Mouse (Mus musculus): ENCODE data around the gene Cox16. TPM values are rescaled to one million over a fixed set of nuclear protein-coding genes. Genes with fewer than 3 reads are reported as not detected.
"Not testable (repeated sequence)": the region's sequence is repeated elsewhere in the genome, so short reads cannot be mapped to it uniquely, and the experiment has no call there.

Gene Cox16
- polyA plus RNA-seq (2015; fragmentation: Nextera tagmentation; extraction: Ambion mirVana): 113 and 124 TPM in 2 replicates

DNA sequence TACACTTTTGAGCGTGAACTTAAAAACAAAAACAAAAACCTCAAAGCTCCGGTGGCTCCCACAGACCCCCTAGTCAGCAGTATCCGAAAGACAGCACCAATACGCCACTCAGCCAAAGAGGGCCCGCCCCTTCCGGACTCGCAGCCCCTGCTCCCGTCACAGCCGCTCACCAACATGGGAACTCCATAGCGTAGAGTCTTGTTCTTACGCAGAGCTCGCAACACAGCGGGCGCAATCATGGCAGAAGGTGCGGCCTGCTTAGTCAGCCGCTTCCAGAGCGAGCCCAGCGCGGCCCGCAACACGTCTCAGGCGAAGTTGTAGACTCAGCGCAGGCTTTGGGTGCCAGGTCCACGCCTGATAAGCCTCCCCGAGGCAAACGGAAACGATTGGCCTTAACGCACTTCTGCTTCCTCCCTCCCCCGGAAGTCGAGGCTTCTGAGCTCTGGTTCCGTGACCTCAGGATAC is at the start of gene Cox16:
TSS of gene Cox16 (minus strand) at position 401 of the 465 bp plus-strand sequence.
- H3K4me1 ChIP-seq (ENCODE audit: insufficient read depth, low read length): peaks cover 3% of the 10 kb centered on the region; the same call in 1 of the 2 replicates
- H3K27me3 ChIP-seq (ENCODE audit: insufficient read depth, low read length): no peaks in the 10 kb centered on the region
- 0% methylated on average over 31 of the region's 31 CpGs for WGBS
- peak within 1 kb of the TSS; percentile 97 for H3K27ac ChIP-seq (ENCODE audit: low read length)
- H3K9ac ChIP-seq (replicated peaks; ENCODE audit: low read length): peak within 1 kb of the TSS; percentile 86
- no peaks in the 10 kb centered on the region for H3K36me3 ChIP-seq (ENCODE audit: insufficient read depth, low read length)
- H3K9me3 ChIP-seq (ENCODE audit: low read length): no peaks in the 10 kb centered on the region
- H3K4me2 ChIP-seq (replicated peaks; ENCODE audit: low read depth, low read length): peak within 1 kb of the TSS; percentile 68
- peak within 1 kb of the TSS; percentile 88 for H3K4me3 ChIP-seq (ENCODE audit: low read length)
- ATAC-seq (ENCODE audit: low FRiP score, low TSS enrichment): peak; percentile 99

DNA sequence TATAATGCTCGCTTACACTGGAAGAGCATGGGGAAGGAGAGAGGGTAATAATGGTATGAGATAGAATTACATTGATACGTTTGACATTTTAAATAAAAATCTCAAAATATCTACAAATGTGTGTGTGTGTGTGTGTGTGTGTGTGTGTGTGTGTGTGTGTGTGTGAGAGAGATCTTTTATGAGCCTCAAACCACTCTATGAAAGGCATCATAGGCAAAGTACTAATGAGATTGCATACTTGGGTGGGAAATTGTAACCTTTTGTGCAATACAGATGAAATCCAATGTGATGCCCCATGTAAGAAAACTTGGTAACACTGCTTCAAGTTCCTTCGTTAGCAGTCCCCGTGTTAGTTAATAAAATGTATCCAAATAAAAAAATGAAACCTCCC is 48.1 kb upstream of the Cox16 start:
- peak overlapping the region; percentile 59 for H3K4me2 ChIP-seq (replicated peaks; ENCODE audit: low read depth, low read length)
- H3K27ac ChIP-seq (ENCODE audit: low read length): peak overlapping the region; percentile 87
- no peaks in the 10 kb centered on the region for H3K9me3 ChIP-seq (ENCODE audit: low read length)
- H3K36me3 ChIP-seq (ENCODE audit: insufficient read depth, low read length): no peaks in the 10 kb centered on the region
- no peak for ATAC-seq (ENCODE audit: low FRiP score, low TSS enrichment)
- H3K4me1 ChIP-seq (ENCODE audit: insufficient read depth, low read length): peaks cover 3% of the 10 kb centered on the region; the same call in 1 of the 2 replicates
- H3K27me3 ChIP-seq (ENCODE audit: insufficient read depth, low read length): no peaks in the 10 kb centered on the region
- peak overlapping the region; percentile 86 for H3K9ac ChIP-seq (replicated peaks; ENCODE audit: low read length)
- H3K4me3 ChIP-seq (ENCODE audit: low read length): peak overlapping the region; percentile 95
- WGBS: 36% methylated on average over 4 of the region's 4 CpGs

DNA sequence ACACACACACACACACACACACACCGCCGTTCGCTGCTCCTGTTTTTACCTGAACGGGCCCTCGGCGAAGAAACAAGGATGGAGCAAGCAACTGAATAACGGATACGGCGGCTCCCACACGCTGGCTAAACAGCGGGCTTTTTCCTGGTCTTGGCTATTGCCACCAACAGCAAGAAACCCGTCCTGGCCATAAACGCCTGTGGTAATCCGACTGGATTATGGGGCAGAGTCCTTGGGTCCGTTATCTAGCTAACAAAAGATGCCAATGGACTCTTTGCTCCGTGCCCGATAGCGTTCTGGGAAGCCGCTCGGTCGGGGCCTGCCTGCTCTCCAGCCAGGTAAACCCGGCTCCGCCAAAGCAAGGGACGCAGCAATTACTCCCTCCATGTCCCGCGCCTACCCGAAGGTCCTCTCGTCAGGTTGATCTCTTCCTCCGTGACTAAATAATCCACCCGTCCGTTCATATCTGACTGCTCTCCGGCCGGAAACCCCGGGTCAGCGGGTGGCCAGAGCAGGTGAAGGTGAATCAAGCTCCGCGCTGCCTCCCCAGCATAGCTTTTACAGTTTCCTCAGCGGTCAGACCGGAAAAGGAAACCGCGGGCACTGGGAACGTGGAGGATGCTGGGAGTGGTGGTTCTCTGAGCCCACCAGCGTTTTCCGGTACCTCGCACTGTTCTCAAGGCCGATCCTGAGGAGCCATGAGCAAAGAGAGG is 47.5 kb upstream of the Cox16 start, which contains the start of the genes Gm20498 and Synj2bp:
TSS of gene Gm20498 (minus strand) at position 590 of the 713 bp plus-strand sequence.
TSS of gene Synj2bp (minus strand) at position 596 of the 713 bp plus-strand sequence.
- peak within 1 kb of the TSS; percentile 86 for H3K9ac ChIP-seq (replicated peaks; ENCODE audit: low read length)
- H3K4me1 ChIP-seq (ENCODE audit: insufficient read depth, low read length): peaks cover 3% of the 10 kb centered on the region; the same call in 1 of the 2 replicates
- no peaks in the 10 kb centered on the region for H3K27me3 ChIP-seq (ENCODE audit: insufficient read depth, low read length)
- peak; percentile 97 for ATAC-seq (ENCODE audit: low FRiP score, low TSS enrichment)
- peak within 1 kb of the TSS; percentile 95 for H3K4me3 ChIP-seq (ENCODE audit: low read length)
- H3K36me3 ChIP-seq (ENCODE audit: insufficient read depth, low read length): no peaks in the 10 kb centered on the region
- peak within 1 kb of the TSS; percentile 87 for H3K27ac ChIP-seq (ENCODE audit: low read length)
- under 1% methylated on average over 46 of the region's 46 CpGs for WGBS
- no peaks in the 10 kb centered on the region for H3K9me3 ChIP-seq (ENCODE audit: low read length)
- H3K4me2 ChIP-seq (replicated peaks; ENCODE audit: low read depth, low read length): peak within 1 kb of the TSS; percentile 59

DNA sequence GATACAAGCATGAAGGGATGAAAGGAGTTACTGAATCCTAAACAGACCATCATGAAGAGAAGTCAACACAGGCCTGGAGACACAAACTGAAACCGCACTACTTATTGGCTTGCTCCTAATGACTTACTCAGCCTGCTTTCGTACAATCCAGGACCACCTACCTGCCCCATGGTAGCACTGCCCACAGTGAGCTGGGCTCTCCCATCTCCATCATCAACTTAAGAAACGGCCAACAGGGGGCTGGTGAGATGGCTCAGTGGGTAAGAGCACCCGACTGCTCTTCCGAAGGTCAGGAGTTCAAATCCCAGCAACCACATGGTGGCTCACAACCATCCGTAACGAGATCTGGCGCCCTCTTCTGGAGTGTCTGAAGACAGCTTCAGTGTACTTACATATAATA is 45.7 kb upstream of the Cox16 start:
- not testable (repeated sequence) for H3K4me1 ChIP-seq (ENCODE audit: insufficient read depth, low read length); H3K4me3 ChIP-seq (ENCODE audit: low read length); H3K27me3 ChIP-seq (ENCODE audit: insufficient read depth, low read length); ATAC-seq (ENCODE audit: low FRiP score, low TSS enrichment); H3K27ac ChIP-seq (ENCODE audit: low read length); H3K4me2 ChIP-seq (replicated peaks; ENCODE audit: low read depth, low read length); H3K9ac ChIP-seq (replicated peaks; ENCODE audit: low read length); H3K9me3 ChIP-seq (ENCODE audit: low read length); H3K36me3 ChIP-seq (ENCODE audit: insufficient read depth, low read length)
- 84% methylated on average over 5 of the region's 8 CpGs for WGBS

DNA sequence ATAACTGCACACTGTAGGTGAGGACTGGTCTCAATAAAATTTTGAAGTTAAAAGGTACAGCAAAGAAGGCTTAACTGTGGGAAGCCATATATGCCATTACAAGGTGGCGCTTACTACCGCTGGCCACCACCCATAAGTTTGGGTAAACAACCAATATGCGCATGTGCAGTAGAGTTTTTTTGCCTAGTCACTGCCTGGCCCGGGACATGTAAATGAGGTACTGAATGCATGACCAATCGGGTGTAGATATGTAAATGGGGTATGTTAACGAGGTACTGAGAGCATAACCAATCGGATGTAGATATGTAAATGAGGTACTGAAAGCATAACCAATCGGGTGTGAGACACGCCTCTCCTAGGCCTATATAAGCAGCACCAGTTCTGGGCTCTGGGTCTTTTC is 12.0 kb upstream of the Cox16 start:
- not testable (repeated sequence) for H3K4me3 ChIP-seq (ENCODE audit: low read length); H3K9me3 ChIP-seq (ENCODE audit: low read length); H3K36me3 ChIP-seq (ENCODE audit: insufficient read depth, low read length); H3K4me1 ChIP-seq (ENCODE audit: insufficient read depth, low read length); H3K27ac ChIP-seq (ENCODE audit: low read length); H3K9ac ChIP-seq (replicated peaks; ENCODE audit: low read length); H3K4me2 ChIP-seq (replicated peaks; ENCODE audit: low read depth, low read length); H3K27me3 ChIP-seq (ENCODE audit: insufficient read depth, low read length); ATAC-seq (ENCODE audit: low FRiP score, low TSS enrichment)
- WGBS: 95% methylated on average over 9 of the region's 9 CpGs

DNA sequence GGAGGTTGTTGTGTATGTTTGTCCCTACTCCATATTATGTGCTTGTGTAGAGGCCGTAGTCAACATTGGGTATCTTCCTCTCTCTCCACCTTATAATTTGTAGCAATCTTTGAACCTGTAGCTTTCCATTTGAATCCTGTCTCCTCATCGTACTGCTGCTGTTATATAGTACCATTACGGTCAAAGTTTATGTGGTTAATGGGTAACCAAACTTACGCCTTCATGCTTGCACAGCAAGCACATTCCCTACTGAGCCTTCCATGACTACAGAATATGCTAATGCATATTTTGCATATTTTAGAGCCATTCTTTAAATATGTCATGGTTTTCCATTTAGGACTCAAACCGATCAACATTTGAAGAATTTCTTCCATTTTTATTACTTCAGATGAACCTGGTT is 5.6 kb upstream of the Cox16 start:
- no peak for ATAC-seq (ENCODE audit: low FRiP score, low TSS enrichment)
- no peak overlapping the region for H3K9ac ChIP-seq (replicated peaks; ENCODE audit: low read length)
- H3K4me1 ChIP-seq (ENCODE audit: insufficient read depth, low read length): no peaks in the 10 kb centered on the region
- no peak overlapping the region for H3K4me2 ChIP-seq (replicated peaks; ENCODE audit: low read depth, low read length)
- no peaks in the 10 kb centered on the region for H3K9me3 ChIP-seq (ENCODE audit: low read length)
- no peaks in the 10 kb centered on the region for H3K36me3 ChIP-seq (ENCODE audit: insufficient read depth, low read length)
- H3K4me3 ChIP-seq (ENCODE audit: low read length): no peak overlapping the region
- H3K27ac ChIP-seq (ENCODE audit: low read length): no peak overlapping the region
- no peaks in the 10 kb centered on the region for H3K27me3 ChIP-seq (ENCODE audit: insufficient read depth, low read length)
- whole genome bisulfite sequencing: 83% methylated on average over 5 of the region's 5 CpGs

DNA sequence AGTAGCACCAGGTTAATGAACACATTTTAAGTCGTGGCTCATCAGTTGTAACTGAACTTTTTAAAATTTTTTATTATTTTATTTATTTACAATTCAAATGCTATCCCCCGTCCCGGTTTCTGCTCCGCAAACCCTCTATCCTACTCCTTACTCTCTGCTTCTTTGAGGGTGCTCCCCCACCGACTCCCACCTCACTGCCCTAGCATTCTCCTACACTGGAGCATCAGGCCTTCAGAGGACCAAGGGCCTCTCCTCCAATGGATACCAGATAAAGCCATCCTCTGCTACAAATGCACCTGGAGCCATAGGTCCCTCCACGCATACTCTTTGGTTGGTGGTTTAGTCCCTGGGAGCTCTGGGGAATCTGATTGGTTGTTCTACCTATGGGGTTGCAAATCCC is 384 bp upstream of the Cox16 start:
- Histone ChIP-seq H3K4me2 (replicated peaks; ENCODE audit: low read depth, low read length) (peak overlapping the region; percentile 68), H3K9me3 (ENCODE audit: low read length) (no peaks in the 10 kb centered on the region), H3K9ac (replicated peaks; ENCODE audit: low read length) (peak overlapping the region; percentile 86; the same call in 1 of the 2 replicates), H3K27me3 (ENCODE audit: insufficient read depth, low read length) (no peaks in the 10 kb centered on the region), H3K36me3 (ENCODE audit: insufficient read depth, low read length) (no peaks in the 10 kb centered on the region), H3K4me3 (ENCODE audit: low read length) (peak overlapping the region; percentile 88), H3K27ac (ENCODE audit: low read length) (peak overlapping the region; percentile 97; the same call in 1 of the 2 replicates), H3K4me1 (ENCODE audit: insufficient read depth, low read length) (peaks cover 3% of the 10 kb centered on the region; the same call in 1 of the 2 replicates)
- ATAC-seq (ENCODE audit: low FRiP score, low TSS enrichment): peak; percentile 32; the same call in 1 of the 2 replicates
- WGBS: 55% methylated on average over 6 of the region's 6 CpGs

DNA sequence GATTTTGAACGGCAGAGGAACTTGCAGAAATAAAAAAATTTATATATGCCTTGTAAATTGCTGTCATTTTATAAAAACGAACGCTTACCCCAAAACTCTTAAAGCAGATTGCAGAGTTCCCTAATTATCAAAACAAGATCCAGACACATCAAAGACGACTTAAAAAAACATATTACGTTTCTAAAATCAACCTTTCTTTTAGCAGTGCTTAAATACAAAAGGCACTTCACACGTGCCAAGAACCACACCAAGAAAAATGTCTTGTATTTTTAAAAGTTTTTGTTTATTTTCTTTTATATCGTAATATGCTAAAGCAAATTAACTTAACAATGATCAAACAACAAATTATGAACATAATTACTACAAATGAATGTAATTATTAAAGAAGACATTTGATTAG is 715 bp downstream of the Cox16 start:
- H3K4me2 ChIP-seq (replicated peaks; ENCODE audit: low read depth, low read length): peak overlapping the region; percentile 68
- ATAC-seq (ENCODE audit: low FRiP score, low TSS enrichment): no peak
- no peaks in the 10 kb centered on the region for H3K27me3 ChIP-seq (ENCODE audit: insufficient read depth, low read length)
- H3K9ac ChIP-seq (replicated peaks; ENCODE audit: low read length): peak overlapping the region; percentile 86
- peak overlapping the region; percentile 88 for H3K4me3 ChIP-seq (ENCODE audit: low read length)
- no peaks in the 10 kb centered on the region for H3K9me3 ChIP-seq (ENCODE audit: low read length)
- peaks cover 3% of the 10 kb centered on the region; the same call in 1 of the 2 replicates for H3K4me1 ChIP-seq (ENCODE audit: insufficient read depth, low read length)
- H3K36me3 ChIP-seq (ENCODE audit: insufficient read depth, low read length): no peaks in the 10 kb centered on the region
- peak overlapping the region; percentile 97 for H3K27ac ChIP-seq (ENCODE audit: low read length)
- WGBS: 2% methylated on average over 7 of the region's 7 CpGs

DNA sequence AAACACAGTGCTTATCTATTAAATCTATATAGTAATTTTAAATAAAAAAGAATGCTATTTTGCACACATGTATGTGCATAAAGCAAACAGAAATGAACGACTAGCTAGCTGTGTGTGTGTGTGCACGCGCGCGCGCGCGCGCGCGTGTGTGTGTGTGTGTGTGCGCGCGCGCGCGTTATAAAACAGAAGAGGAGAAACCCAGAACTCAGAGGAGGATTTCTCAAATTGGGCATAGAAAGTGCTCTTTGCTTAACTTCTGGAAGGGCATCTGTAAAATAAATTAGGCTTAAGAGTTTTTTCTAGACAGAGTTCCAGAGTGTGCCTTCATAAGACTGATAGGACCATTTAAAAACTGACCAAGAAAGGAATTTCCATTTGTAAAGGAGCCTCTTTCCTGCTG is 1.3 kb downstream of the Cox16 start:
- peak overlapping the region; percentile 48; the same call in 1 of the 2 replicates for H3K9ac ChIP-seq (replicated peaks; ENCODE audit: low read length)
- peaks cover 3% of the 10 kb centered on the region; the same call in 1 of the 2 replicates for H3K4me1 ChIP-seq (ENCODE audit: insufficient read depth, low read length)
- H3K4me3 ChIP-seq (ENCODE audit: low read length): peak overlapping the region; percentile 88
- peak overlapping the region; percentile 68 for H3K4me2 ChIP-seq (replicated peaks; ENCODE audit: low read depth, low read length)
- no peak overlapping the region for H3K27ac ChIP-seq (ENCODE audit: low read length)
- H3K9me3 ChIP-seq (ENCODE audit: low read length): no peaks in the 10 kb centered on the region
- no peaks in the 10 kb centered on the region for H3K36me3 ChIP-seq (ENCODE audit: insufficient read depth, low read length)
- ATAC-seq (ENCODE audit: low FRiP score, low TSS enrichment): no peak
- WGBS: 32% methylated on average over 17 of the region's 17 CpGs
- no peaks in the 10 kb centered on the region for H3K27me3 ChIP-seq (ENCODE audit: insufficient read depth, low read length)

DNA sequence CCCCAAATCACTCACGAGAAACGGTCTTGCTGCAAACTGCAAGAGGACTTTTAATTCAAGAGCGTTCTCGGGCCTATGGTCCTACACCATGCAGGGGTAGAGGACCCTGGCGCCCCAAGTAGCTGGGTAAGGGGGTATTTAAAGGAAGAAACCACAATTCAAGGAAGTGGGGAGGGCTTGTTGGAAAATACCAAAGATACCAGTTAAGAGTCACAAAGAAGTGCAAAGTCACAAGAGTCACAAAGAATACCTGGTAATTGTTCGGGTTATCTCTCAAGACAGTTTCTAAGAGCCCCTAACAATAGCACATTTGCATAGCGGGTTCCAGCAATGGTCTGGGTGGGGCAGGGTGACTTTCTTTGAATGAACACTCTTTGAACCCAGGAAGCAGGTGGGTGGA is 25.9 kb downstream of the Cox16 start:
- 95% methylated on average over 7 of the region's 7 CpGs for whole genome bisulfite sequencing
- not testable (repeated sequence) for H3K27me3 ChIP-seq (ENCODE audit: insufficient read depth, low read length); H3K9ac ChIP-seq (replicated peaks; ENCODE audit: low read length); H3K27ac ChIP-seq (ENCODE audit: low read length); H3K4me3 ChIP-seq (ENCODE audit: low read length); H3K4me1 ChIP-seq (ENCODE audit: insufficient read depth, low read length); ATAC-seq (ENCODE audit: low FRiP score, low TSS enrichment); H3K4me2 ChIP-seq (replicated peaks; ENCODE audit: low read depth, low read length)
- H3K36me3 ChIP-seq (ENCODE audit: insufficient read depth, low read length): peaks cover 11% of the 10 kb centered on the region; the same call in 1 of the 2 replicates
- H3K9me3 ChIP-seq (ENCODE audit: low read length): peaks cover 18% of the 10 kb centered on the region
